Mouse (Mus musculus): Measurements from ENCODE around the gene Uri1. TPM values are rescaled to one million over a fixed set of nuclear protein-coding genes. Genes with fewer than 3 reads are reported as not detected.

The Uri1 gene
- polyA plus RNA-seq, 1 experiment from 2014 or later = 44.2 TPM

DNA sequence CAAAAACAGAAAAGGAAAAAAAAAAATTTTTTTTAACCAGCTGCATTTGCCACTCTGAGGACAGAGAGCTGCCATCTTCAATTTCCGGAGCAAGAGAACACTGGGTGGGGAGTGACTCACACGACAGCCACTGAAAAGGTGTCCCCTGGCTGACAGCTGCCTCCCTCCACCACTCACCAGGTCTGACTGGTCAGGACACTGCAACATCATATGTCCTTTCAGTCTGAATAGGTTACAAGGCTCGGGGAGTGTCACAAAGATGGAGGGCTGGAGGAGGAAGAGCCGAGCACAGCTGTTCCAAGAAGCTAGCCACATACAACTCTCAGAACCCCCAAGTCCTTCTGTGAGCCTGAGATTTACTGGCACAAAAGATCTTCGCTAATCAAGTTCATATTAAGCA, 87.6 kb downstream of the Uri1 start:
- WGBS = 78% methylated on average over 5 of the region's 5 CpGs
- H3K27ac ChIP-seq (replicated peaks) = no peak overlapping the region
- H3K9me3 ChIP-seq (replicated peaks) = no peaks in the 10 kb centered on the region; the same call in 1 of the 2 replicates
- no peak for DNase-seq (ENCODE audit: low spot score)
- H3K4me3 ChIP-seq = no peak overlapping the region
- peaks cover 16% of the 10 kb centered on the region for H3K36me3 ChIP-seq
- H3K27me3 ChIP-seq (ENCODE audit: low read depth, poor library complexity, severe bottlenecking) = no peaks in the 10 kb centered on the region
- peaks cover 38% of the 10 kb centered on the region for H3K4me1 ChIP-seq

DNA sequence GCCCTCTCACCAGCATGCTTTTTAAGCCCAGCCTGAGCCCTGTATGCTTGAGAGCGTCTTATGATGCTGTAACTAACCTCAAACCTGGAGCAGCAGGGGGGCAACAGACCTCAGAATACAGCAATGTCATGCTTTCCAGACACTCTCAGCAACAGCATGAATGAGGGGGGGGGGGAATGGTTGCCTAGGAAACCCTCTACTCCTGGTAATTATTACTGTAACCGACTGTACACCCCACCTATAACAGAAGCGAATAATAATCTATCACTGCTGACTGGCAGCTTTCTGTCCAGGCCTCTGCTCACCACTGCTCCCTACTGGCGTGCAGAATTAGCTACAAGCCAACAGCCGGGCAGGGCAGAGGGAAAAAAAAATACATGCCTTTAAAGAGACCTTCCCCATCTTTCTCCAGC, 88.6 kb downstream of the Uri1 start:
- DNase-seq (ENCODE audit: low spot score) = peak; percentile 57
- 21% methylated on average over 5 of the region's 5 CpGs for WGBS
- no peaks in the 10 kb centered on the region; the same call in 1 of the 2 replicates for H3K9me3 ChIP-seq (replicated peaks)
- H3K4me1 ChIP-seq = peaks cover 43% of the 10 kb centered on the region
- H3K4me3 ChIP-seq = no peak overlapping the region
- no peaks in the 10 kb centered on the region for H3K27me3 ChIP-seq (ENCODE audit: low read depth, poor library complexity, severe bottlenecking)
- H3K36me3 ChIP-seq = peaks cover 7% of the 10 kb centered on the region
- no peak overlapping the region for H3K27ac ChIP-seq (replicated peaks)

DNA sequence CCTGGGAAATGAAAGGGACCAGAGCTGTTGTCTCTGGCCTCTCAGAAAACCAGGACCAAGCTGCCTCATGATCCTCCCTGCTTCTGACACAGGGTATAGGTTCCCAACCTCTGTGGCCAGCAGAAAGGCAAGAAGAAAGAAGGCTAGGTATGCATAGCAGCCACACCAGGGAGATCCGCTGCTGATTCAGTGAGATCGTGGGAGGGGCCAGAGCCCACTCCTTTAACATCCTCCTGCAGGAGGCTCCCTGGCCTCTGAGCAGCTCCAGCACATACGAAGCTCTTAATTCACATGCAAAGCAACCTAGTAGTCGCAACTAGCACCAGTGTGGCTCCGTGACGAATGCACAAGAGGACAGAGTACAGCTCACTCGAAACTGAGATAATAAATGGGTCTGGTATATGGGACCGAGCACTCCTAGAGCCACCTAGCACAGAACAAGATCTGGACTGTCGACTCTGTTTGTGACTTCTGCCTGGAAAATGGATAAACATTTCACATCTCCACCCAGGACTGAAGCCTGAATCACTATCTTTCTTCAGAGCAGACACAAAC, 89.5 kb downstream of the Uri1 start:
- Histone ChIP-seq H3K27me3 (ENCODE audit: low read depth, poor library complexity, severe bottlenecking) (no peaks in the 10 kb centered on the region), H3K36me3 (no peaks in the 10 kb centered on the region), H3K27ac (replicated peaks) (peak overlapping the region; percentile 61), H3K4me1 (peaks cover 45% of the 10 kb centered on the region), H3K9me3 (replicated peaks) (no peaks in the 10 kb centered on the region), H3K4me3 (0 out of 2 replicates have a peak overlapping the region, but pooled peaks have one; percentile 10)
- no peak for DNase-seq (ENCODE audit: low spot score)
- WGBS = 36% methylated on average over 9 of the region's 9 CpGs

DNA sequence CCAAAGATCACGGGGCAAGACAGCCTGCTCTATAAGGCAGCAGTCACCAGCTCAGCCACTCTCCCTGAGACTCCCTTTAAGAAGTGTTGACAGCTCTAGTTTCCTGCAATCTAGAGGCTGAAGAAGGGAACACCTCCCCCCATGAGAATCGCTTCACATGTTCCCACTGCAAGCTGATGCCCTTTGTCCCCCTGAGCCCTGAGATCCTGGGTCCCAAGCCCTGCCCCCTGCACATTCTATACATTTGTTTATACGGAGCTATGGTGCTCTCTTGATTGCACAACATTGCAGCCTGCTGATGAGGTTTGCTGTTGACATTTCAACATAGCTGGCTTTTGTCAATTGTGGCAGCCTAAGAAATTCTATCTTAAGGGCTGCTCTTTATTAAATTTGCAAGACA, 91.7 kb downstream of the Uri1 start:
- WGBS = 28% methylated on average over 3 of the region's 3 CpGs
- Histone ChIP-seq H3K4me1 (peaks cover 45% of the 10 kb centered on the region), H3K9me3 (replicated peaks) (no peaks in the 10 kb centered on the region), H3K27me3 (ENCODE audit: low read depth, poor library complexity, severe bottlenecking) (no peaks in the 10 kb centered on the region), H3K4me3 (no peak overlapping the region), H3K36me3 (no peaks in the 10 kb centered on the region), H3K27ac (replicated peaks) (peak overlapping the region; percentile 72)
- peak; percentile 24 for DNase-seq (ENCODE audit: low spot score)

DNA sequence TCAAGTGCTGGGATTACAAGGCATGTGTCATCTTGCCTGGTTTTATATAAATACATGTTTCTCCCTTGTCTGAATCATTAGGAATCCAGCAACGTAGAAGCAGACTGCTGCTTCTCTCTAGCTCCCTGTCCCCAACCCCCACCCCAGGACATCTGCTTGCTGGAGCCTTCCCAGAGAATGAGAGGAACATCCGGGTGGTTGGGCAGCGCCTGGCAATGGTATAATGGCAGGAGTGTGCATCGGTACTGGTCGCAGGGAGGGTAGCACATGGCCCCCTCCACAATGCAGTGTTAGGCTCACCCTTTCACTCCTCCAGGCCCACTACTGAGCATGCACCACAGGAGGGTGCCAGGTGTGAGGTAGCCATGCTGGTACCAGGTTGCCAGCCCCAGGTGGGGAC, 93.6 kb downstream of the Uri1 start:
- Histone ChIP-seq H3K4me1 (peaks cover 41% of the 10 kb centered on the region), H3K36me3 (no peaks in the 10 kb centered on the region), H3K27ac (replicated peaks) (peak overlapping the region; percentile 29; the same call in 1 of the 2 replicates), H3K27me3 (ENCODE audit: low read depth, poor library complexity, severe bottlenecking) (no peaks in the 10 kb centered on the region), H3K9me3 (replicated peaks) (no peaks in the 10 kb centered on the region), H3K4me3 (no peak overlapping the region)
- no peak for DNase-seq (ENCODE audit: low spot score)
- 56% methylated on average over 5 of the region's 5 CpGs for WGBS

DNA sequence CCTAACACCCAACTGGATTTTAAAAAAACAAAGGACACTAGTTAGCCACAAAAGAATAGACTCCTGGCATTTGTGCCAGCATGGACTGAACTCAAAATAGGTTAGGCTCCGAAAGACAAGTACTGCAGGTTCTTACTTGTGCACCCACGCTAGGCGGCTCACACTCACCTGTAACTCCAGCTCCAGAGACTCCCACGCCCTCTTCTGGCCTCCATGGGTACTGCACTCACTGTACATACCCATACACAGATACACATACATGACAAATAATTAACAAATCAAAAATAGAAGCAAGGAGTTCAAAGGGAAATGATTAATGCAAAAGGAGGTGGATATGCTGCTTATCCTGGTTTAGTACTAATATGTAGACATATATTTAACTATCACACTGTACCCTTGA, 100.4 kb downstream of the Uri1 start:
- H3K9me3 ChIP-seq (replicated peaks) = 0 out of 2 replicates have a peak, but pooled peaks cover 5% of the 10 kb centered on the region
- peaks cover 6% of the 10 kb centered on the region; the same call in 1 of the 2 replicates for H3K4me1 ChIP-seq
- H3K36me3 ChIP-seq = no peaks in the 10 kb centered on the region
- no peak overlapping the region for H3K4me3 ChIP-seq
- H3K27ac ChIP-seq (replicated peaks) = no peak overlapping the region
- H3K27me3 ChIP-seq (ENCODE audit: low read depth, poor library complexity, severe bottlenecking) = no peaks in the 10 kb centered on the region
- WGBS = 78% methylated on average over 4 of the region's 4 CpGs
- no peak for DNase-seq (ENCODE audit: low spot score)

DNA sequence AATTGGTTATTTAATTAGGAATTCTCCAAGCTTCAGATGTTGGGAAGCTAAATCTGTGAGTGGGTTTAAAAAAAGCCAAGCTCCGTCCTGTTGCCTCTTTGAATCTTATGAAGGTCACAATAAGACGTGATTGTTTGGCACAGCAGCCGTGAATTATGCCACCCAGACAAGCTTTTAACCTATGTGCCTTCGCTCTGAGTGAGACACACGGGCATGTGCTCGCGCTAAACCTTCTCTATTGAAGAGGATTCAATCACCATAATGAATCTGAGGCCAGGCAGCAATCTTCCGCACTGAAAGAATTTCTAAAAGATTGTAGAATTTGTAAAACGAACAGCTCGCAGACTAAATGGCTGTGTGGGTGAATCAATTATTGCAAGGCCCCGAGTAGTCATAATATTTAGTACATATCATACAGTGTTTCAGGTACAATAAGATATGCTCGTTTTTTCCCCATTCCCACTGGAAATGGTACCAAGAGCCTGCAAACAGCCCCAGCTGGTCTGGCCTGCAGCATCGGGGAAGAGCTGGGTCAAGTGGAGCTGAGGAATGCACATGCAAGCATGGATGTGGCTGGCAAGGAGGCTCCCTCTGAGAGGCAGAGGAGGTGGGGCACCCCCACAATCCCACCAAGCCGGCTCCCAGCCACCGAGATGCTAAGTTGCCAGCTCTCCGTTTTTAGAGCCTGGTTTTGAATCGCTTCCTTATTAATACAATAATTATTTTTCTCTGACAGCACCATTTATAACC, 101.5 kb downstream of the Uri1 start:
- no peaks in the 10 kb centered on the region for H3K36me3 ChIP-seq
- WGBS = 88% methylated on average over 17 of the region's 17 CpGs
- H3K4me1 ChIP-seq = peaks cover 6% of the 10 kb centered on the region; the same call in 1 of the 2 replicates
- no peak overlapping the region for H3K4me3 ChIP-seq
- H3K9me3 ChIP-seq (replicated peaks) = 0 out of 2 replicates have a peak, but pooled peaks cover 5% of the 10 kb centered on the region
- no peak for DNase-seq (ENCODE audit: low spot score)
- no peaks in the 10 kb centered on the region for H3K27me3 ChIP-seq (ENCODE audit: low read depth, poor library complexity, severe bottlenecking)
- H3K27ac ChIP-seq (replicated peaks) = no peak overlapping the region

DNA sequence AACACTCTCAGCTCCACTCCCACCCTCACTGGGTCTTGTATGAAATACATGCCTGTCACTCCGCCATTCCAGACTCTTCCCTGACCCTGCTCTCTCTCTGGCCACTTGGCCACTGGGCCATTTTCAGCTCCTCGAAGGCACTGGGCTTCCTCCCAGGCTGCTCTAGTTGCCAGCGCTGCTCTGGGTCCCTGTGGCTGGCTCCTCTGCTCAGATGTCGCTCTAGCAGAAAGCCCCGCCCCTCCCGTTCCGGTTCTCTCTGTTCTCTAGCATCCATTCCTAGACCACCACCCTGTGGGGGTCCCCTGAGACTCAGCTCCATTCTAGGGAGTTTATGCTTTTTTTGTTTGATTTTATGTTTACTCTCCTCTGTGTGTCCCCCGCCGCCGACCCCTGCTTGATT, 104.4 kb downstream of the Uri1 start:
- no peak overlapping the region for H3K4me3 ChIP-seq
- no peak overlapping the region for H3K27ac ChIP-seq (replicated peaks)
- H3K4me1 ChIP-seq = peaks cover 6% of the 10 kb centered on the region
- 57% methylated on average over 10 of the region's 10 CpGs for WGBS
- H3K9me3 ChIP-seq (replicated peaks) = 0 out of 2 replicates have a peak, but pooled peaks cover 5% of the 10 kb centered on the region
- no peaks in the 10 kb centered on the region for H3K36me3 ChIP-seq
- no peaks in the 10 kb centered on the region for H3K27me3 ChIP-seq (ENCODE audit: low read depth, poor library complexity, severe bottlenecking)
- DNase-seq (ENCODE audit: low spot score) = no peak

DNA sequence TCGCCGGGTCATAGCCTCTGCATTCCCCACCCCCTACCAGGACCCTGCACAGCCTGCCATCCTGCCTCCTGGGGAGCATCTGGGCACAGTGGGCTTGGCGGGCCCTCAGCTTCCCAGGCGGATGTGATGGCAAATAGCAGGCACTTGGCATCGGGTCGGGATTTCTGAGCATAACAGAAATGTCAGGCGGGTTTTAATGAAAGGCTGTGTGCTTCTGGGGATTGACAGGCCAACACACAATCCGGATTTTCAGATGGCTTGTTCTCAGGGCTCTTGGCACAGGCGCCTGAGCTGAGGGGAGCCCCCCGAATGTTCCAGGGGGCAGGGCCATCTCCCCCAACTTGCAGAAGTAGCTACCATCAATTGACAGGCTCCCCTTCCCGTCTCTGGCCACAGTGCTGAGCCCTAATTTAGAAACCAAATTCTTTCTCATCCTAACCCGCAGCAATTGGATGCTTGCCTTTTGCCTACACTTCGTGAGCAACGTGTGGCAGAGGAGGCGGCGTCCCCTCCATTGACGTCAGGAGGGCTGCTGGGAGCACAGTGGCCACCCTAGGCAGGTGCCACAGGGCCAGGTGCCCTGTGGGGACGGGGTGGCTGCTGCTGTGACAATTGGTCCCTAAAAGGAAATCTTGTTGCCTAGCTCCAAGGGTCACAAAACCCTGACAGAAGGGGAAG, 106.5 kb downstream of the Uri1 start:
- H3K9me3 ChIP-seq (replicated peaks) = no peaks in the 10 kb centered on the region
- no peaks in the 10 kb centered on the region for H3K36me3 ChIP-seq
- no peaks in the 10 kb centered on the region for H3K27me3 ChIP-seq (ENCODE audit: low read depth, poor library complexity, severe bottlenecking)
- H3K27ac ChIP-seq (replicated peaks) = no peak overlapping the region
- no peak for DNase-seq (ENCODE audit: low spot score)
- peaks cover 9% of the 10 kb centered on the region for H3K4me1 ChIP-seq
- WGBS = 70% methylated on average over 18 of the region's 18 CpGs
- H3K4me3 ChIP-seq = no peak overlapping the region

DNA sequence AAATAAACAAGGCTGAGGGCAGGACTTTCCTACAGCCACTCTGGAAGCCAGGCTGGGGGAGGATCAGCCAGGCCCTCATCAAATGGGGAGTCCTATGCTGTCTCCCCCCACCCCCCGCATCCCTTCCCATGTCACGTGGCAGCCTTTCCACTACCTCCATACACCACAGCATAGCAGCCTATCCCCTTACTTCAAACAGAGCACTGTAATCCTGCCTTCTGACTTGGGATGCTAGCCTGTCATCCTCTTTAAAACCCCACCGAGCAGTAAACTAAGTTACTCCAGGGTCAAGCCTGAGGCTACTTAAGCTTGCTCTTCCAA, 111.6 kb downstream of the Uri1 start:
- peak; percentile 47 for DNase-seq (ENCODE audit: low spot score)
- WGBS = 13% methylated on average over 3 of the region's 3 CpGs
- peak overlapping the region; percentile 80 for H3K27ac ChIP-seq (replicated peaks)

DNA sequence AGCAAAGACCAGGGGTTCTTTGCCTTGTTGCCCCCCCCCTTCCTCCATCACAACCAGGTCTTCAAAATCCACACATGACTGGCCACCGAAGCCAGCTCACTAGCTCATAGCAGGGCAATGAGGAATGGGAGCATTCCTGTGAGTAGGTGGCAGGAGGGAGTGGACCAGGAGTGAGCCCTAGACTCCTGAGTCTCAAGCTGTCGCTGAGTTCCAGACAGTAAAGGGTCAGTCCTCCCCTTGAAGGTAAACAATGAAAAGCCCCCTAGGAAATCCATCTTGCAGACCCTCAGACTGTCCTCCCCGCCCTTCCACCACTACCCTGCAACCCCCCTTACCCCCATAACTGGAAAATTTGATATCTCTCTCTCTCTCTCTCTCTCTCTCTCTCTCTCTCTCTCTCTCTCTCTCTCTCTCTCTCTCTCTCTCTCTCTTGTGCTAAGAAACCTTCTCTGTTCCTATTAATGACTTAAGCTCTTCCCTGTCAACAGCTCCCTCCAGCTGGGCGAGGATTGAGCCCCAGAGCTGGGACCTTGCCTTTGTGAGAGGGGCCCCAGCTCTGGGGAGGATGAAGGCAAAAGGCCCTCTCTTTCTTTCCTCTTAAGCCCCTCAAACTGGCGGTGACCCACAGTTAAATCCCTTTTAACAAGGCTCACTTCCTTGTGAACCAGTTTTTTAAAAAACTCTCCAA, 112.1 kb downstream of the Uri1 start:
- H3K36me3 ChIP-seq = no peaks in the 10 kb centered on the region
- H3K4me1 ChIP-seq = peaks cover 23% of the 10 kb centered on the region
- DNase-seq (ENCODE audit: low spot score) = peak; percentile 40
- WGBS = 25% methylated on average over 5 of the region's 5 CpGs
- peak overlapping the region; percentile 80 for H3K27ac ChIP-seq (replicated peaks)
- H3K4me3 ChIP-seq = no peak overlapping the region
- H3K27me3 ChIP-seq (ENCODE audit: low read depth, poor library complexity, severe bottlenecking) = no peaks in the 10 kb centered on the region
- H3K9me3 ChIP-seq (replicated peaks) = no peaks in the 10 kb centered on the region

More for the DNA sequence above, 111.6 kb downstream of the Uri1 start:
- Histone ChIP-seq H3K4me1 (peaks cover 23% of the 10 kb centered on the region), H3K9me3 (replicated peaks) (no peaks in the 10 kb centered on the region), H3K36me3 (no peaks in the 10 kb centered on the region), H3K27me3 (ENCODE audit: low read depth, poor library complexity, severe bottlenecking) (no peaks in the 10 kb centered on the region), H3K4me3 (no peak overlapping the region)

DNA sequence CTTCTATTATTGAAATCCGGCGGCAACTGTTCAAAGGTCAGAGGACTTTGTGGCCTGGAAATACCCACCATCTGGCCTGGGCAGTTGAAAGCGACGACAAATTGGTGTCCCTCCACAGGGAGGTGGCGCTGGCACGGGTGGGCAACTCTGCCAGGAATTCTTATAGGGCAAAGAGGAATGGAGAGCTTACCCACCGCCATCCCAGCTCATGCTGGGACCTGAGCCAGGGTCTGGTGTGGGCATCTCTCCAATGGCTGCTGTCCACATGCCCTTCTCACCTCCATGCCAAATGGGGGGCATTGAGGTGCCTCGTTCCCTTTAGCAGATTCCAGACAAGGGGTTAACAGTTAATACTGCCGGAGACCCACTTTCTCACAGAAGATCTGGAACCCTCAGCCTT, 113.2 kb downstream of the Uri1 start:
- H3K36me3 ChIP-seq = no peaks in the 10 kb centered on the region
- peak overlapping the region; percentile 80 for H3K27ac ChIP-seq (replicated peaks)
- no peak for DNase-seq (ENCODE audit: low spot score)
- H3K27me3 ChIP-seq (ENCODE audit: low read depth, poor library complexity, severe bottlenecking) = no peaks in the 10 kb centered on the region
- H3K4me3 ChIP-seq = no peak overlapping the region
- no peaks in the 10 kb centered on the region for H3K9me3 ChIP-seq (replicated peaks)
- WGBS = 89% methylated on average over 9 of the region's 9 CpGs
- peaks cover 23% of the 10 kb centered on the region for H3K4me1 ChIP-seq
